Mouse (Mus musculus) adrenal gland, postnatal 14 days (tissue): ENCODE data around the gene Olfr702. TPM values are rescaled to one million over a fixed set of nuclear protein-coding genes. Genes with fewer than 3 reads are reported as not detected.

Source experiments
- DNase-seq: peaks from one replicate; pipeline ENCODE4 v3.0.0; 2021; ENCODE audit warnings: mixed read lengths
- long read RNA-seq, 2 experiments: library from polyadenylated mRNA; stranded (forward); transcript quantifications; one replicate each; pipeline ENCODE4 v2.0.0; 2021
- total RNA-seq: library from RNA; stranded (reverse); gene quantifications from 2 replicates; pipeline ENCODE4 v1.2.3, GENCODE M21; 2021

Olfr702 gene
- not detected in 2 replicates for total RNA-seq
- long read RNA-seq, experiment 1 = 0 reads
- long read RNA-seq, experiment 2 = 0 reads

DNA sequence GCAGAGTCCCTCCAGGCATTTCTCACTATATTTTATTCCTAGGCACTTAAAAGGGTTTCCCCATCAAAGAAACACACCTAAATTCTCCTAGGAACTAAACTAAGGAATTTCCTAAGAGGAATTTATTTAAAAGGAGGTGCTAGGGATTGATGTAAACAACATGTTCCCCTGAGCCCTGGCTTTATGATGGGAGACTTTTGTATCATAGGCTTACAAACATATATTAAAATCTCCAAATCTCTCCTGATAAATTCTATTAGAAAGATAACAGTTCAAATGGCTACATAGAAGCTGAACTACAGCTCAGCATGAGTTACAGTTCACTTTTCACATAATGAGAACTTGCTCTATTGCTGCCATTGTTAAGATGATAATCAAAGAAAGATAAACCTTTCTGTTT is at the start of gene Olfr702:
TSS of gene Olfr702 (minus strand) at position 101 of the 400 bp plus-strand sequence.
- DNase-seq = no peak

DNA sequence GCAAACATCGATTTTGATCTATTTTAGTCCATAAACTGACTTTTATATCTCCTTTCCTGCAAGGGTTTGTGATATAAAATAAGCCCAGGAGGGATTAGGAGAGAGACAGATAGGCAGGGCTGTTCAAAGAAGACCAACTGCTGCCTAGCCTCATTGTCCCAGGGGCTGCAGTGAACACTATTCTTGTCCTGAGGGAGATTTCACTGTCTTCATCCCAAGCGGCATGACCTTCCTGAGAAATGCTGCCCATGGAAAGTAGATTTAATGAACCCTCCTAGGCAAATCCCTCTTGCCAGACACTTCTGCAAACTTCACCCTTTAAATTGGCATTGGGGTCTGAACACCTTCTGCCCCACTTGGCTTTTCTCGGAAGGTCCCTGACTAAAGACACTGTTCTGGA is 43.1 kb upstream of the Olfr702 start, which contains the start of gene Olfr705:
TSS of gene Olfr705 (minus strand) at position 101 of the 400 bp plus-strand sequence.
- DNase-seq = no peak

DNA sequence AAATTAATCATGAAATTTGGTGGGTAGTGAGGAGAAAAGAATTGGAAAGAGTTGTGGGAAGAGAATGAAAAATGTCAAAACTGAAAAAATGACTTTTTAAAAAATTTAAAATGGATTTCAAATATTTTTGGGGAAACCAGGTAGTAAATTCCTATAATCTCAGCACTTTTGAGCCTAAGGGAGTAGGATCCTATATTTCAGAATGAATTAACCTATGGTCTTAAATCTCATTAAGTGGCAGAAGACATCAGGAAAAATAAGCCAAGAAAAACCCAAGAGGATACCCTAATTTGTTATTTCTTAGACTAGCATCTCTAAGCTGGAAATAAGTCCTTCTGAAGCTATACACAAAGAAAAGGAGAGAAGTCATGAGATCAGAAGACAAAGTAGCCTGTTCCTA is 29.2 kb upstream of the Olfr702 start, which contains the start of gene Olfr704:
TSS of gene Olfr704 (plus strand) at position 301 of the 400 bp plus-strand sequence.
- no peak for DNase-seq

DNA sequence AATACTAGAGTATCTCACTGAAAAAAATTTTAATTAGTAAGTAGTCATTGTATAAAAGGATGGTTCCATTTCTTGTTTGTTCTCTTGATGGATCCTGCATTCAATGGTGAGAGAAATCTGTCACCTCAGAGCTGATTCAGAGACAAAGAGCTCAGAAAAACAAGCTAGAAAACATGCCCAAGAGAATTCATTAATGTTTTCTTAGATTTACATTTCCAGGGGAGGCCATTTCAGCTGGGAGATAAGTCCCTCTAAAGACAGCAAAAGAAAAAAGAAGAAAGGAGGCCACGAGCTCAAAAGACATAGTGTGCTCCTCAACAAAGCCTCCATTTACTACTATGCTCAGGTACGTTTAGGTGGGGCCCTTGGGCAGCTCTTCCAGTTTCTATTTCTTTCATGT is 9.4 kb upstream of the Olfr702 start, which contains the start of gene Olfr703:
TSS of gene Olfr703 (plus strand) at position 301 of the 400 bp plus-strand sequence.
- no peak for DNase-seq

DNA sequence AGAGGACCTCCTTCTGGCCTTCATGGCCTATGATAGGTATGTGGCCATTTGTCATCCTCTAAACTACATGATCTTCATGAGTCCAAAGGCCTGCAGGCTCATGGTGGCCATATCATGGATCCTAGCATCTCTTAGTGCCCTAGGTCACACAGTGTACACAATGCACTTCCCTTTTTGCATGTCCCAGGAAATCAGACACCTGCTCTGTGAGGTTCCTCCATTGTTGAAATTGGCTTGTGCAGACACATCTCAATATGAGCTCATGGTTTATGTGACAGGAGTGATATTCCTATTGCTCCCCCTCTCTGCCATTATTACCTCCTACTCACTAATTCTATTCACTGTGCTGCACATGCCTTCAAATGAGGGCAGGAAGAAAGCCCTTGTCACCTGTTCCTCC is 15.3 kb downstream of the Olfr702 start:
- no peak for DNase-seq

DNA sequence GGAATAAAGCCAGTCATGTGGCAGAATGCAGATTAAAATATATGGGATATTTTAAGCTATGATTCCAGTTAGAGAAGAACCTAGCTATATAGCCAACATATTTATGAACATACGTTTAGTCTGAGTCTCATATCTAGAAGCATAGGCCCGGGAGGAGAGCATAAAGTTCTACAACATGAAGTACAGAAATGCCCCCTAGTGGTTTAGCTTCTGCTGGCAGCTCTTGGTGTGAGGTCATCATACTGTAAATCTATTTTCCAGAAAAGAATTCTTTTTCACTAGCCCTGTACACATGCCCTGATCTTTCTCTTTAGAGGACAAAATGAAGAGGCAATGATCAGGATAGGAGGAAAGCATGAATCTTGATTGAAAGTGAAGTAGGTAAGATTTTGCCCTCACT is 17.9 kb downstream of the Olfr702 start:
- no peak for DNase-seq

DNA sequence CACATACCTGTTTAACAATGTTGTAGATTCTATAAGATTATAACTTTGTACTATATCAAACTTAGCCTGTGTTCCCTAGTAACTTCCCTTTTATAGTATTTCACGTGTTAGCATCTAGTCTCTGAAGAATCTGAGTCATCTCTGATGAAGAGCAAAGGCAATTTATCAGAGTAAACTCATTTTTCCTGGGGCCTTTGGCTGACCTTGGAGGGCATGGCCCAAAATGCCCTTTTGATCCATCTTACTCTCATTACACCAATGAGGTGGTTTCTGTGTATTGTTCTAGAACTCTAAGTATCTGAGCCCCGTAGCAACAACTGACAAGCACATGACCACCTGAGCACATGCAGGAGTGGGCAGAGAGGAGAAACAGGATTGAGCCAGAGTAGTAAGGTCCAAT is 19.9 kb downstream of the Olfr702 start, which contains the start of gene Olfr701:
TSS of gene Olfr701 (plus strand) at position 301 of the 400 bp plus-strand sequence.
- DNase-seq = no peak

DNA sequence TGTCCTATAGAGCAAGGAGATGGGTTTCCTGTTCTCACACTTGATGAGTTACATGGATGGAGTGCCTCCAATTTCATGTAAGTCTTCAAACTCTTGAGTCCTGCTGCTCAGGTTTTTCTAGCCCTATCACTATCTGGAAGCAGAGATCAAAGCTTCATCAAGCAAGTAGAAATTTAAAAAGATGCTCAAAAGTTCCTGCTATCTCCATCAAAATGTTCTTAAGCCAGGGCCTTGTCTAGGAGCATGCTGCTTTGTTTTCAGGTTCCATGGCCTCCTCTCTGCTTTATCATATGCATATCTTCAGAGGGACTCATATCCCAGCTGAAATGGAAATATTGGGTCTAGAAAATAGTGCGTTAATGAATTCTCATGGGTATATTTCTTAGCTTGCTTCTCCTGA is 25.0 kb downstream of the Olfr702 start, which contains the start of gene Olfr700:
TSS of gene Olfr700 (minus strand) at position 101 of the 400 bp plus-strand sequence.
- DNase-seq = no peak

DNA sequence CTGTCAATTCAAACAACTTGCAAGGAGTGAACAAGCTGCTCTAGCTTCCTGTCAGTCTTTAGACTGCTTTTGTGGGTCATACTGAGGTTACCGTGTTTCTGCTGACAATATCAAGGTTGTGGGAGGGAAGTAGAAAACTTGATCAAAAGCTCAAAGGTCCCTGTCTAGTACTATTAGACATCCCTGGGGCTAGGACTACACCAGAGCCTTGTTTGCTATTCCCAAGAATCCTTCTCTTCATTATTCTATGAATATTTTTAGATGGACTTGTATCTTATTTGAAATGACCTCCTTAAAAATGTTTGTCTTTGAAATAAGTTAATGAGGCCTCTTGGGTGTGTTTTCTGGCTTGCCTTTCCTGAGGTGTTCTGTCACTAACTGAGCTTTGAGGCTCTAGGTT is 40.6 kb downstream of the Olfr702 start, which contains the start of gene Olfr699:
TSS of gene Olfr699 (minus strand) at position 101 of the 400 bp plus-strand sequence.
- DNase-seq = no peak

DNA sequence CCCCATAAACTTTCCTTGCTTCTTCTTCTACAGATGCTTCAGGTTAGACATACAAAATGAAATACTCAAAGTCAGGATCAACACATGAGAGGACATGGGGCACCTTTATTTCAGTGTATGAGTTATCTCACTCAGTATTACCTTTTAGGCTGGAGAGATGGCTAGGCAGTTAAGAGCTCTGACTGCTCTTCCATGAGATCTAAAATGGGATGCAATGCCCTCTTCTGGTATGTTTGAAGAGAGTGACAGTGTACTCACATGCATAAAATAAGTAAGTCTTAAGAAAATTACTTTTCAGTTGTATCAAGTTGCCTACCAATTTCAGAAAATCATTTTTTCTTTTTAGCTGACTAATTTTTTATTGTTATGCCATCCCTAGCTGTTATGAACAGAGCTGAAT is 45.4 kb downstream of the Olfr702 start:
- no peak for DNase-seq

Other genes with a start within 250 kb of the Olfr702 start
- not detected in 2 replicates for gene Olfr693, start 153.3 kb downstream of the Olfr702 start, total RNA-seq
- not detected in 2 replicates for gene Olfr694, start 142.1 kb downstream of the Olfr702 start, total RNA-seq
- gene Olfr695, start 117.5 kb downstream of the Olfr702 start, total RNA-seq = not detected in 2 replicates
- not detected in 2 replicates for gene Olfr697, start 91.5 kb downstream of the Olfr702 start, total RNA-seq
- gene Olfr698, start 78.5 kb downstream of the Olfr702 start, total RNA-seq = not detected in 2 replicates
- not detected in 2 replicates for gene Olfr699, start 40.7 kb downstream of the Olfr702 start, total RNA-seq
- not detected in 2 replicates for gene Olfr700, start 25.1 kb downstream of the Olfr702 start, total RNA-seq
- gene Olfr701, start 19.8 kb downstream of the Olfr702 start, total RNA-seq = not detected in 2 replicates
- not detected in 2 replicates for gene Olfr703, start 9.5 kb upstream of the Olfr702 start, total RNA-seq
- not detected in 2 replicates for gene Olfr704, start 29.3 kb upstream of the Olfr702 start, total RNA-seq
- gene Olfr705, start 43.0 kb upstream of the Olfr702 start, total RNA-seq = not detected in 2 replicates
- gene Olfr706, start 54.3 kb upstream of the Olfr702 start, total RNA-seq = not detected in 2 replicates
- not detected in 2 replicates for gene Olfr707, start 67.3 kb upstream of the Olfr702 start, total RNA-seq
- not detected in 2 replicates for gene Olfr1532-ps1, start 74.1 kb upstream of the Olfr702 start, total RNA-seq
- gene Olfr709-ps1, start 98.3 kb upstream of the Olfr702 start, total RNA-seq = 0.11 TPM in 2 replicates
- gene Olfr710, start 114.4 kb upstream of the Olfr702 start, total RNA-seq = not detected in 2 replicates
- 0.26 TPM in 1 of 2 replicates, not detected in the other for gene Olfr6, start 130.0 kb upstream of the Olfr702 start, total RNA-seq
- not detected in 2 replicates for gene Olfr711, start 141.6 kb upstream of the Olfr702 start, total RNA-seq
- gene Olfr2, start 172.2 kb upstream of the Olfr702 start, total RNA-seq = not detected in 2 replicates
- gene Olfr713, start 197.3 kb upstream of the Olfr702 start, total RNA-seq = not detected in 2 replicates
- not detected in 2 replicates for gene Olfr714, start 237.1 kb upstream of the Olfr702 start, total RNA-seq